Mouse (Mus musculus) liver, embryonic 16.5 days (tissue): Measurements from ENCODE around the gene Edem2. TPM values are rescaled to one million over a fixed set of nuclear protein-coding genes. Genes with fewer than 3 reads are reported as not detected.
A peak's percentile ranks its signal among the peaks of the same experiment; 100 is the strongest.

Experiments
- ATAC-seq: fragments of 200-750 bp; cut with Nextera tagmentation; 2 replicates; pipeline ENCODE4 v1.8.0; 2017; ENCODE audit warnings: low read depth, mild to moderate bottlenecking, moderate number of reproducible peaks, moderate library complexity
- H3K27ac ChIP-seq: fragments of 300-500 bp; sonication (generic); 2 replicates; pipeline ENCODE4 v1.5.1; 2014; ENCODE audit warnings: mild to moderate bottlenecking, low read length
- H3K27me3 ChIP-seq: fragments of 300-500 bp; sonication (generic); 2 replicates; pipeline ENCODE4 v1.6.1; 2014; ENCODE audit warnings: low read depth, low read length, mixed read lengths; ENCODE audit not compliant: control insufficient read depth, insufficient read depth
- H3K36me3 ChIP-seq: fragments of 300-500 bp; sonication (generic); 2 replicates; pipeline ENCODE4 v1.6.1; 2014; ENCODE audit warnings: mild to moderate bottlenecking; ENCODE audit not compliant: control insufficient read depth, insufficient read depth
- H3K4me1 ChIP-seq: fragments of 300-500 bp; sonication (generic); 2 replicates; pipeline ENCODE4 v1.6.1; 2014; ENCODE audit warnings: low read depth, low read length, mixed read lengths; ENCODE audit not compliant: control insufficient read depth
- H3K4me2 ChIP-seq: fragments of 300-500 bp; sonication (generic); 2 replicates; pipeline ENCODE4 v1.6.1; 2014; ENCODE audit warnings: low read depth, low read length, mixed read lengths
- H3K4me3 ChIP-seq: fragments of 300-500 bp; sonication (generic); 2 replicates; pipeline ENCODE4 v1.5.1; 2014; ENCODE audit warnings: low read depth, mild to moderate bottlenecking, low read length
- H3K9ac ChIP-seq: fragments of 300-500 bp; sonication (generic); 2 replicates; pipeline ENCODE4 v1.6.1; 2014; ENCODE audit warnings: low read depth, low read length
- H3K9me3 ChIP-seq: fragments of 300-500 bp; sonication (generic); replicated peaks from 2 replicates; pipeline ENCODE4 v1.6.1; 2016; ENCODE audit warnings: low read length; ENCODE audit not compliant: control insufficient read depth
- WGBS: fragments of 180-500 bp; shearing (Covaris S2); extraction: QIAGEN DNeasy Blood & Tissue Kit; methylation state at CpG from one replicate; pipeline ENCODE4 v1.1.7; 2014; ENCODE audit not compliant: insufficient replicate concordance; 5-methylcytosine and 5-hydroxymethylcytosine counted together
- polyA plus RNA-seq: library from polyadenylated mRNA; unstranded; fragments of >200 nt; fragmentation: Nextera tagmentation; extraction: Ambion mirVana; gene quantifications from 2 replicates; pipeline ENCODE4 v1.2.1, GENCODE M21; 2015

Edem2 gene
- polyA plus RNA-seq, 1 experiment from 2014 or later, result 30.3 TPM

DNA sequence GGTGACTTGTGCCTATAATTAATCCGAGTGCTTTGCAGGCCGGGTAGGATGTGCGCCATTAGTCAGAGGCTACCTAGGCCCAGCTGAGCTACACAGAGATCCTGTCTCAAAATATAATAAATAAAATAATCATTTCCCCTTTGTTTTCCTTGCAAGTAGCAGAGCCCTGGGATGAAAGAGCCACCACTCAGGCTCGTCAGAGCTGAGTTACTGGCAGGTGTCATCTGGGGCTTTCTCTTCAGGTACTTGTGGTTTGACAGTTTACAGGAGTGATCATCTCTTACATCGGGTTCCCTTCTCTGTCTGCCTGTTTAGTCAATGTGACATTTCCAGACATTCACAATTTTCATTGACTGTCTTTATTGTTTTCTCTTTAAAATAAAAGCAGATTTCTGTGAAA is 42.7 kb downstream of the Edem2 start:
- WGBS, result 77% methylated on average over 5 of the region's 5 CpGs
- Histone ChIP-seq H3K36me3 (no peaks in the 10 kb centered on the region), H3K4me2 (no peak overlapping the region), H3K4me1 (peaks cover 12% of the 10 kb centered on the region), H3K4me3 (no peak overlapping the region), H3K9me3 (no peaks in the 10 kb centered on the region), H3K9ac (no peak overlapping the region), H3K27me3 (no peaks in the 10 kb centered on the region), H3K27ac (no peak overlapping the region)
- ATAC-seq, result no peak

DNA sequence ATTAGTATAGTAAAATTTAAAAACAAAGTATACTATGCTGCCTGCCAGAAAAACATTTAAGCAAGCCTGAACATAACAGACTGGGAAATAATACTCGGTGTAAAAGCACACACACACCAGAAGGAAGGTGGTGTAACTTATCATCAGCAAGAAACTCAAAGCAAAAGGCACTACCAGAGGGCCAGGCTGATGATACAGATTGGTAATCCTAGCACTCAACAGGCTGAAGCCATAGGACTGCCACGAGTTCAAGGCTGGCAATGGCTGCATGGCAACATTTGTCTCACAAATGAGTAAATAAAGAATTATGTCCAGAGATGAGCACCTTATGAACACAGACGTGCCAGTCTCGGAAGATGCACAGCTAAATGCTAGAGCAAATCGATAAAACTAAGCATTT is 45.5 kb downstream of the Edem2 start:
- 74% methylated on average over 5 of the region's 5 CpGs for WGBS
- Histone ChIP-seq H3K4me1 (no peaks in the 10 kb centered on the region), H3K36me3 (no peaks in the 10 kb centered on the region), H3K27ac (no peak overlapping the region), H3K9me3 (no peaks in the 10 kb centered on the region), H3K4me3 (no peak overlapping the region), H3K4me2 (no peak overlapping the region), H3K9ac (no peak overlapping the region), H3K27me3 (no peaks in the 10 kb centered on the region)
- ATAC-seq, result no peak

DNA sequence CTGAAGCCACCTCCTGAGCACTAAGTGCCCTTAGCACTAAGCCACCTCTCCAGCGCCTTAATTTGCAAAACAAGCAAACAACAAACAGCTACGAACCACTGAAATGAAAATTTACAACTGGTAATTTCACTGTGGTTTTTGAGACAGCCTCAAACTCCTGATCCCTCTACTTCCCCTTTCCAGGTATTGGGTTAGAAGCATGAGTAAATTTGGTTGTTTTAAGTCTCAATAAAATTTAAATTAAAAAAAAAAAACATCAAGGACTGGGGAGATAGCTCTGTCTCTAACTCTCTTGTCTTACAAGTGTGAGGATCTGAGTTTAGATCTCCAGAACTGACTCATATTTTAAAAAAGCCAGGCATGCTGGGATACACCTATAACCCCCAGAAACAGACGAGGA is 46.1 kb downstream of the Edem2 start:
- Histone ChIP-seq H3K4me1 (no peaks in the 10 kb centered on the region), H3K9me3 (no peaks in the 10 kb centered on the region), H3K9ac (no peak overlapping the region), H3K27ac (no peak overlapping the region), H3K4me3 (no peak overlapping the region), H3K36me3 (no peaks in the 10 kb centered on the region), H3K4me2 (no peak overlapping the region), H3K27me3 (no peaks in the 10 kb centered on the region)
- no peak for ATAC-seq
- 34% methylated on average over 3 of the region's 3 CpGs for WGBS

- 68% methylated on average over 2 of the region's 2 CpGs for WGBS
- Histone ChIP-seq H3K36me3 (no peaks in the 10 kb centered on the region), H3K9me3 (no peaks in the 10 kb centered on the region), H3K9ac (no peak overlapping the region), H3K27me3 (no peaks in the 10 kb centered on the region), H3K4me3 (no peak overlapping the region), H3K27ac (no peak overlapping the region), H3K4me2 (no peak overlapping the region), H3K4me1 (no peaks in the 10 kb centered on the region)
- no peak for ATAC-seq
Observed at GRCm38 (mm10) chr2:155681874-155682273, 47.4 kb downstream of the Edem2 start.

GRCm38 (mm10) chr2:155681194-155681593 is 48.1 kb downstream of the Edem2 start:
- no peak overlapping the region for H3K27ac ChIP-seq
- H3K36me3 ChIP-seq, result no peaks in the 10 kb centered on the region
- no peaks in the 10 kb centered on the region for H3K9me3 ChIP-seq
- 42% methylated on average over 8 of the region's 8 CpGs for WGBS
- ATAC-seq, result no peak
- no peak overlapping the region for H3K4me2 ChIP-seq
- no peaks in the 10 kb centered on the region for H3K27me3 ChIP-seq
- H3K9ac ChIP-seq, result no peak overlapping the region
- H3K4me1 ChIP-seq, result no peaks in the 10 kb centered on the region
- H3K4me3 ChIP-seq, result no peak overlapping the region

DNA sequence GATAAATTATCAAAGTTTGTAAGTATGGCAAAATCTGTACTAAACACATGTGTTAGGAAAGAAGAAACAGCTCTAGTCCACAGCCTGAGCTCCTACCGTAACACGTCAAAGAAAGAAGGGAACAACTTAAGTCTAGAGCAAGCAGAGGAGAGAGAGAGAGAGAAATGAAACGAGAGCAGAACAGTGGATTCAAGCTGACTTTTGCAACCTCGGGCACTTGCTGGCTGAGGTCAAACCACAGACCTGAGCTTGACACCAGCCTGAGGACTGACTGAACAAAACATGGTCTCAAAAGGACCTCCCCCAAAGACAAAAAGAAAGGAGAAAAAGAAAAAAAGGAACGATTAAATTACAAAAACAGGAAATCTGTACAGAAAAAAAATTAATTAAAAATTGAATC is 48.7 kb downstream of the Edem2 start:
- Histone ChIP-seq H3K27me3 (no peaks in the 10 kb centered on the region), H3K4me3 (no peak overlapping the region), H3K27ac (no peak overlapping the region), H3K9ac (no peak overlapping the region), H3K36me3 (no peaks in the 10 kb centered on the region), H3K9me3 (no peaks in the 10 kb centered on the region), H3K4me1 (no peaks in the 10 kb centered on the region), H3K4me2 (no peak overlapping the region)
- WGBS, result 28% methylated on average over 5 of the region's 5 CpGs
- ATAC-seq, result no peak

- no peak overlapping the region for H3K4me3 ChIP-seq
- WGBS, result 71% methylated on average over 4 of the region's 4 CpGs
- no peak overlapping the region for H3K9ac ChIP-seq
- H3K27me3 ChIP-seq, result no peaks in the 10 kb centered on the region
- no peak overlapping the region for H3K27ac ChIP-seq
- no peak for ATAC-seq
- H3K36me3 ChIP-seq, result no peaks in the 10 kb centered on the region
- H3K4me2 ChIP-seq, result no peak overlapping the region
- no peaks in the 10 kb centered on the region for H3K9me3 ChIP-seq
- no peaks in the 10 kb centered on the region for H3K4me1 ChIP-seq
Observed at GRCm38 (mm10) chr2:155679586-155680110, 49.6 kb downstream of the Edem2 start.

- WGBS, result 51% methylated on average over 4 of the region's 4 CpGs
- Histone ChIP-seq H3K4me1 (no peaks in the 10 kb centered on the region), H3K36me3 (peaks cover 7% of the 10 kb centered on the region), H3K9me3 (no peaks in the 10 kb centered on the region), H3K27me3 (no peaks in the 10 kb centered on the region), H3K27ac (no peak overlapping the region), H3K9ac (no peak overlapping the region), H3K4me3 (no peak overlapping the region), H3K4me2 (no peak overlapping the region)
- ATAC-seq, result no peak
Observed at GRCm38 (mm10) chr2:155675118-155675517, 54.2 kb downstream of the Edem2 start.

- ATAC-seq, result 0 out of 2 replicates have a peak, but pooled peaks have one; percentile 21
- H3K4me3 ChIP-seq, result no peak overlapping the region
- H3K4me2 ChIP-seq, result no peak overlapping the region
- no peaks in the 10 kb centered on the region for H3K27me3 ChIP-seq
- no peaks in the 10 kb centered on the region for H3K9me3 ChIP-seq
- H3K27ac ChIP-seq, result no peak overlapping the region
- peaks cover 7% of the 10 kb centered on the region for H3K36me3 ChIP-seq
- H3K4me1 ChIP-seq, result no peaks in the 10 kb centered on the region
- 14% methylated on average over 2 of the region's 2 CpGs for WGBS
- no peak overlapping the region for H3K9ac ChIP-seq
Observed at GRCm38 (mm10) chr2:155673546-155673945, 55.7 kb downstream of the Edem2 start.
